Mouse (Mus musculus) bone marrow, adult 2 months (tissue): ENCODE measurements around the gene Tbc1d30.

Experiments
- CTCF ChIP-seq: fragments of 200-500 bp; IDR thresholded peaks from 2 replicates; pipeline ENCODE4 v1.5.1; 2011; ENCODE audit warnings: low read length, control low read depth; ENCODE audit not compliant: control insufficient read depth, insufficient read depth
- POLR2A ChIP-seq: fragments of 200-500 bp; IDR thresholded peaks from 2 replicates; pipeline ENCODE4 v1.6.1; 2011; ENCODE audit warnings: low read depth, mild to moderate bottlenecking, control low read depth, low read length, borderline replicate concordance; ENCODE audit not compliant: control insufficient read depth

GRCm38 (mm10) chr10:121222881-121223280 lies 128.2 kb downstream of the Tbc1d30 start:
- TF ChIP-seq POLR2A (no peak), CTCF (no peak)
